Mouse (Mus musculus) stomach, postnatal 0 days (tissue): ENCODE results near the gene Cd151. TPM values are rescaled to one million over a fixed set of nuclear protein-coding genes. Genes with fewer than 3 reads are reported as not detected.

ENCODE experiments used
- ATAC-seq: fragments of 200-750 bp; cut with Nextera tagmentation; 2 replicates; pipeline ENCODE4 v1.8.0; 2017; ENCODE audit not compliant: low FRiP score, low TSS enrichment
- DNase-seq: peaks from one replicate; pipeline ENCODE4 v3.0.0-alpha.2; 2016; ENCODE audit warnings: low spot score
- H3K27ac ChIP-seq: fragments of 300-500 bp; sonication (generic); replicated peaks from 2 replicates; pipeline ENCODE4 v1.5.1; 2014; ENCODE audit warnings: mild to moderate bottlenecking, control low read depth
- H3K27me3 ChIP-seq: fragments of 300-500 bp; sonication (generic); 2 replicates; pipeline ENCODE4 v1.6.1; 2014; ENCODE audit warnings: low read length; ENCODE audit not compliant: control insufficient read depth, insufficient read depth
- H3K36me3 ChIP-seq: fragments of 300-500 bp; sonication (generic); 2 replicates; pipeline ENCODE4 v1.6.1; 2014; ENCODE audit warnings: low read length, mixed read lengths; ENCODE audit not compliant: control insufficient read depth, insufficient read depth
- H3K4me1 ChIP-seq: fragments of 300-500 bp; sonication (generic); replicated peaks from 2 replicates; pipeline ENCODE4 v1.6.1; 2014; ENCODE audit warnings: antibody characterized with exemption; ENCODE audit not compliant: control insufficient read depth, insufficient read depth
- H3K4me2 ChIP-seq: fragments of 300-500 bp; sonication (generic); replicated peaks from 2 replicates; pipeline ENCODE4 v1.6.1; 2014; ENCODE audit warnings: low read depth, mild to moderate bottlenecking, control low read depth, moderate library complexity
- H3K4me3 ChIP-seq: fragments of 300-500 bp; sonication (generic); 2 replicates; pipeline ENCODE4 v1.5.1; 2014; ENCODE audit warnings: low read depth, low read length, control low read depth
- H3K9ac ChIP-seq: fragments of 300-500 bp; sonication (generic); 2 replicates; pipeline ENCODE4 v1.6.1; 2014; ENCODE audit warnings: mild to moderate bottlenecking, low read length, control low read depth, mixed read lengths
- H3K9me3 ChIP-seq: fragments of 300-500 bp; sonication (generic); 2 replicates; pipeline ENCODE4 v1.6.1; 2016; ENCODE audit warnings: low read length; ENCODE audit not compliant: control insufficient read depth
- CTCF ChIP-seq: IDR thresholded peaks from 2 replicates; pipeline ENCODE4 v1.5.1; 2016; ENCODE audit warnings: antibody characterized with exemption, low read depth, mild to moderate bottlenecking, moderate library complexity
- EP300 ChIP-seq: optimal IDR thresholded peaks from 2 replicates; pipeline ENCODE3; 2016; ENCODE audit warnings: antibody characterized with exemption
- WGBS: fragments of 180-500 bp; shearing (Covaris S2); extraction: QIAGEN DNeasy Blood & Tissue Kit; methylation state at CpG from one replicate; pipeline ENCODE4 v1.1.7; 2014; 5-methylcytosine and 5-hydroxymethylcytosine counted together
- polyA plus RNA-seq: library from polyadenylated mRNA; unstranded; fragments of >200 nt; fragmentation: Nextera tagmentation; extraction: Ambion mirVana; gene quantifications from 2 replicates; pipeline ENCODE4 v1.2.1, GENCODE M21; 2015

Cd151 gene
- polyA plus RNA-seq, 1 experiment from 2014 or later = 22.6 TPM

DNA sequence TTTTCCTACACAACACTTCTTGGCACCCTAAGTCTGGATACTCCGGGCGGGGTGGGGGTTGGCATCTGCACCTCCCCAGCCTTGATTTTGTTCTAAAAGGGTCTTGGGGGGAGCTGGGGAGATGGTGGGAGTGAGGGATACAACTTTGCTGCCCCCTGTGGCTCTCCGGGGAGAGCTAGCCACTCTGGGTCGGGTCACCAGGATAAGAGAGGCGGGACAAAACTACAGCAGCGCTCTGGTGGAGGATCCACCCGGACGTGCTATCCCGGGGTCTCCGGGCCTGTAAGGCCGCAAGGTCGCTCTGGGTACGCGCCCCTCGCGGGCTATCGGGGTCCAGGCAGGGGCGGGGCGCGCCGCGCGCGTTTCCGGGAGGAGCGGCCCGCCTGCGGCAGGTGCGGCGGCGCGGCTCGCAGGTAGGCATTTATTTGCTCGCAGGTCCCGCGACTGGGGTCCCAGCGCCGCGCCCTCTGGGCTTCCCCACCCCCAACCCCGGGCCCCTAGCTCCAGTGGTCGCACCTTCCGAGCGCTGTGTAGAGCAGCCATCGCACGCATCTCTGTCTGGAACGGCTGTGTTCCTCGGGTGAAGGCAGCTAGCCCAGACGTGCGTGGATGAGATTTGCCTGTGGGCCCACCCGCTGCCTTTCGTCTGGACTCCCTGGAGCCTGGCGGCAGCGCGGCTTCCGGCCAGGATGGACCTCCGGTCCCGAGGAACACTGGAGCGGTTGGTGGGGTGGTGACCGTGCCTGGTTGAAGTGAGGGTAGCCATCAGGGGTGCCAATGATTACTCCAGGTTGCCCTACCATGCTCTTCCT, 5.5 kb upstream of the Cd151 start:
- DNase-seq (peak; percentile 71), ATAC-seq (0 out of 2 replicates have a peak, but pooled peaks have one; percentile 0)
- TF ChIP-seq CTCF (peak; percentile 47), EP300 (no peak)
- Histone ChIP-seq H3K36me3 (peaks cover 3% of the 10 kb centered on the region; the same call in 1 of the 2 replicates), H3K9me3 (no peaks in the 10 kb centered on the region), H3K4me2 (peak overlapping the region; percentile 72), H3K4me3 (peak overlapping the region; percentile 48), H3K4me1 (peaks cover 12% of the 10 kb centered on the region), H3K27me3 (0 out of 2 replicates have a peak, but pooled peaks cover 2% of the 10 kb centered on the region), H3K9ac (peak overlapping the region; percentile 64), H3K27ac (peak overlapping the region; percentile 70; the same call in 1 of the 2 replicates)
- 3% methylated on average over 56 of the region's 59 CpGs for WGBS

DNA sequence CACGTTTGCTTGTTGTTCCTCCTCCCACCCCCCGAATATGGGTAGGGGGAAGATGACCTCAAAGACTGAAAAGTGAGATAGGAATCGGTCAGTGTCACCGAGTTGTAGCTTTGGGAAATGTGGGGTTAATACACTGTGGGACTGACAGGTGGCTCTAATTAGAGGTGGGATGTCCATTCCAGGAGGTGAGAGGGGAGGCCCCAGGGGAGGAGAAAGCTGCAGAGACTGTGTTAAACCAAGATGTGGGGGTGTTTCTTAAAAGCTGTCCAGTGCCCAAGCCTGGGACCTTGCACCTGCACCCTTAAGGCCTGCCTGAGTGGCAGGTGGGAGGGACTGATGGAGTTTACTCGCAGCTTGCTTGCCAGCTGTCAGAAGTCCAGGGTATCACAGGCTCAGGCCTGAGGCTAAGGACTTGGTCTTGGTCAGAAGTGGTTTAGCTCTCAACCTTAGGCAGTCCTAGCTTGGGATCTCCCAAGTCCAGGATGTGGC, 4.8 kb upstream of the Cd151 start:
- DNase-seq (peak; percentile 66), ATAC-seq (no peak)
- H3K4me2 ChIP-seq = peak overlapping the region; percentile 72
- H3K9me3 ChIP-seq = no peaks in the 10 kb centered on the region
- H3K9ac ChIP-seq = peak overlapping the region; percentile 64
- H3K36me3 ChIP-seq = peaks cover 3% of the 10 kb centered on the region; the same call in 1 of the 2 replicates
- WGBS = 22% methylated on average over 5 of the region's 5 CpGs
- no peak for TF ChIP-seq EP300
- no peak for TF ChIP-seq CTCF
- 0 out of 2 replicates have a peak, but pooled peaks cover 2% of the 10 kb centered on the region for H3K27me3 ChIP-seq
- peak overlapping the region; percentile 70; the same call in 1 of the 2 replicates for H3K27ac ChIP-seq
- H3K4me1 ChIP-seq = peaks cover 12% of the 10 kb centered on the region
- H3K4me3 ChIP-seq = peak overlapping the region; percentile 48

DNA sequence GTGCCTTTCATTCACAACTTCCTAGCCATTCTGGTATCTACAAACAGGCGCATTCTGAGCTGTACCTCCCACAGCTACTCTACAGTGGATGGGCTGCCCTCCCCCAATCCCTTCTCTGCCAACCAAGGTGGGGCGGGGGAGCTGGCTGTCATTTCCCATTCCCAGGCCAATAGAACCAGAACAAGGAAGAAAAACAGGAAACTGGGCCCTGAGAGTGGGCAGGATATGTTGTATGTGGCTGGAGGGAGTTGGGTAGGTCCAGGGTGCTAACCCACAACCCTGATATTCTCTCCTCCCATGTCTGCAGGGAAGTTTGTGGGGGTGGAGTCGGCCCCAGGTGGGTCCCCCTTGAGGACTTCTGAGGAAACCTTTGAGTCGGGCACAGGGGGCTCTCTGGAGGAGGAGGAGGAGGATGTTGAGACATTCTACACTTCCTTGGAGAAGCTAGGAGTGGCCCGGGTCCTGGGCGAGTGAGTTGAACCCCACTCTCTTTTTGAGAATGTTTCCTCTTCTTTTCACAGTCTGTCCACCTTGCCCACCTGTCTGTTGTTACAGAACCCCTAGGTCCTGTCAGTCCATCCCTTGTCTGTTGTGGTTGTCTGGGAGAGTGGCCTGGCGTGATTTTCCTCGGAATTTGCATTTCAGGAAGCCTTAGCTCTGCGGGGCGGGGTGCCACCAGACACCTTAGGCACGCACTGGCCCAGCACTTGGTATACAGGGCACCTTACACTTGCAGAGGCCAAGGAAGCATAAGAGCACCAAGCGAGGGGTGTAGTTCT, 3.2 kb upstream of the Cd151 start:
- ATAC-seq (no peak), DNase-seq (no peak)
- TF ChIP-seq EP300 (no peak), CTCF (no peak)
- 51% methylated on average over 12 of the region's 12 CpGs for WGBS
- H3K4me1 ChIP-seq = peaks cover 19% of the 10 kb centered on the region
- H3K27me3 ChIP-seq = 0 out of 2 replicates have a peak, but pooled peaks cover 2% of the 10 kb centered on the region
- H3K36me3 ChIP-seq = peaks cover under 1% of the 10 kb centered on the region; the same call in 1 of the 2 replicates
- H3K4me2 ChIP-seq = peak overlapping the region; percentile 37
- H3K9me3 ChIP-seq = no peaks in the 10 kb centered on the region
- peak overlapping the region; percentile 27; the same call in 1 of the 2 replicates for H3K9ac ChIP-seq
- no peak overlapping the region for H3K4me3 ChIP-seq
- H3K27ac ChIP-seq = peak overlapping the region; percentile 49; the same call in 1 of the 2 replicates

DNA sequence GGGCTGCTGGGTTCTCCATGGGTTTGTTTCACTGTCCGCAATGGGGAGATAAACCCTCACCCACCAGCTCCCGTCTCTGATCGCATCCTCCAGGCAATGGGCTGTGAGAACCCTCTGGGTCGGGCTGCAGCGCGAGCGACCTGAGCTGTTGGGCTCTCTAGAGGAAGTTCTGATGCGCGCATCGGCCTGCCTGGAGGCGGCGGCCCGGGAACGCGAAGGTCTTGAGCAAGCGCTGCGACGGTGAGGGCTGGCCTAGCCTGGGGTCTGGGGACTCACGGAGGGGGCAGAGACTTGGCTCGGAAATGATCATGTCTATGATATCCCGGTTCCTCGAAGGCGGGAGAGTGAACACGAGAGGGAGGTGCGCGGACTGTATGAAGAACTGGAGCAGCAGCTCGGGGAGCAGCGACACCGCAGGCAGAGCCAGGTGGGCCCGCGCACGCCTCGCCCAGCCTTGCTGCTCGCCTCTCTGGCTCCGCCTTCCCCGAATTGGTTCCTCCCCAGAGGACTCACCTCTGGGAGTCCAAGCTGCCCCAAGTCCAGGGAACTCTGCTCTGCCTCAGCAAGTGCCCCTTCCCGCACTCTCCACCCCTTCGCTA, 2.5 kb upstream of the Cd151 start:
- Histone ChIP-seq H3K4me1 (peaks cover 23% of the 10 kb centered on the region), H3K27ac (peak overlapping the region; percentile 49; the same call in 1 of the 2 replicates), H3K27me3 (0 out of 2 replicates have a peak, but pooled peaks cover 2% of the 10 kb centered on the region), H3K4me3 (peak overlapping the region; percentile 22), H3K9ac (peak overlapping the region; percentile 47; the same call in 1 of the 2 replicates), H3K36me3 (0 out of 2 replicates have a peak, but pooled peaks cover 2% of the 10 kb centered on the region), H3K4me2 (peak overlapping the region; percentile 37), H3K9me3 (no peaks in the 10 kb centered on the region)
- no peak for TF ChIP-seq EP300
- peak; percentile 65 for DNase-seq
- ATAC-seq = no peak
- WGBS = 21% methylated on average over 38 of the region's 38 CpGs

DNA sequence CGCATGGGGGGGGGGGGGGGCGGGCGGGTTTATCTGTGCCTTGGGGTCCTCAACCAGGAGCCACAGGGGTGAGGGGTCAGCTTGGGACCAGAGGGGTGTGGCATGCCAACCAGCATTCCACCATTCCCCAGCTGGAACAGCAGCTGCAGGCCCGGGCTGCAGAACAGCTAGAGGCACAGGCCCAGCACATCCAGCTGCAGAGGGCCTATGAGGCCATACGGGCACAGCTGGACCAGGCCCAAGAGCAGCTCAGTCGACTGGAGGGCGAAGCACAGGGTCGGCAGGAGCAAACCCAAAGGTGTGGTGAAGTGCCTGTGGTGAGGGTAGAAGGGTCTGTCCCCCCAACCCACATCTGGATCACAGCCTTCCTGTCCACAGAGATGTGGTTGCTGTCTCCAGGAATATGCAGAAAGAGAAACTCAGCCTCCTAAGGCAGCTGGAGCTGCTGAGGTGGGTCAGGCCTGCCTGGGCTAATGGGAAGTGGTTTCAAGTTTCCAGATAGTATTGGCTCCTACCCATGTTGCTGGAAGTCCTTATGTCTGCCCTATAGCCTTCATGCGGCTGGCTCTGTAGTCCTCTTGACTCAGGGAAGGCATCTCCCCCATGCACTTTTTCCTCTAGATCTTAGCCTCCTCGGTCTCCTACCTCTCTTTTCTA, 1.7 kb upstream of the Cd151 start:
- peaks cover 9% of the 10 kb centered on the region for H3K36me3 ChIP-seq
- H3K4me1 ChIP-seq = peaks cover 24% of the 10 kb centered on the region
- H3K27me3 ChIP-seq = 0 out of 2 replicates have a peak, but pooled peaks cover 2% of the 10 kb centered on the region
- DNase-seq (no peak), ATAC-seq (no peak)
- TF ChIP-seq EP300 (no peak), CTCF (no peak)
- H3K4me3 ChIP-seq = no peak overlapping the region
- 45% methylated on average over 10 of the region's 10 CpGs for WGBS
- no peak overlapping the region; the same call in 1 of the 2 replicates for H3K27ac ChIP-seq
- H3K9ac ChIP-seq = no peak overlapping the region
- H3K9me3 ChIP-seq = no peaks in the 10 kb centered on the region
- H3K4me2 ChIP-seq = peak overlapping the region; percentile 17; the same call in 1 of the 2 replicates
